Mouse (Mus musculus) mature B cell (primary cell): ENCODE data around the gene Banp.

ENCODE experiments used
- in situ Hi-C: fragments of 300-500 bp; cut with MboI; formaldehyde crosslinking; loops from 2 replicates; pipeline ENCODE4 v1.14.3; 2019

Gene Banp

GRCm38 (mm10) chr8:122058951-122059350 is 109.4 kb downstream of the Banp start:
- in situ Hi-C loops, result no loop called here

GRCm38 (mm10) chr8:122062508-122063223 is 113.1 kb downstream of the Banp start:
- in situ Hi-C loops, result no loop called here

GRCm38 (mm10) chr8:122064353-122064752 is 114.8 kb downstream of the Banp start:
- in situ Hi-C loops, result no loop called here

- in situ Hi-C loops, result no loop called here
Measured at GRCm38 (mm10) chr8:122067783-122068505, 118.4 kb downstream of the Banp start.

- in situ Hi-C loops, result no loop called here
Measured at GRCm38 (mm10) chr8:122068609-122069008, 119.1 kb downstream of the Banp start.

- in situ Hi-C loops, result no loop called here
Measured at GRCm38 (mm10) chr8:122069281-122069680, 119.7 kb downstream of the Banp start.

- in situ Hi-C loops, result no loop called here
Measured at GRCm38 (mm10) chr8:122071193-122071592, 121.6 kb downstream of the Banp start.

- in situ Hi-C loops, result no loop called here
Measured at GRCm38 (mm10) chr8:122073964-122074363, 124.4 kb downstream of the Banp start.

GRCm38 (mm10) chr8:122074442-122074841 is 124.9 kb downstream of the Banp start:
- in situ Hi-C loops, result no loop called here

- in situ Hi-C loops, result no loop called here
Measured at GRCm38 (mm10) chr8:122074977-122075376, 125.4 kb downstream of the Banp start.

GRCm38 (mm10) chr8:122076183-122076842 is 126.8 kb downstream of the Banp start:
- in situ Hi-C loops, result no loop called here

- in situ Hi-C loops, result no loop called here
Measured at GRCm38 (mm10) chr8:122078321-122078720, 128.8 kb downstream of the Banp start.
